Mouse (Mus musculus): ENCODE measurements at regions not wholly inside any gene's neighbourhood (a gene's known extent, or its start where the extent isn't known, plus 50 kb on each side); places are given as distances from the start of the nearest gene placed in this dataset.
A peak's percentile ranks its signal among the peaks of the same experiment; 100 is the strongest.

- no peaks in the 10 kb centered on the region for H3K9me3 ChIP-seq (ENCODE audit: low read length)
- H3K4me1 ChIP-seq (ENCODE audit: insufficient read depth, low read depth, low read length) = no peaks in the 10 kb centered on the region
- no peak overlapping the region for H3K27ac ChIP-seq (ENCODE audit: low read length)
- WGBS = 83% methylated on average over 4 of the region's 4 CpGs
- DNase-seq (ENCODE audit: low spot score) = no peak
- no peaks in the 10 kb centered on the region for H3K27me3 ChIP-seq (replicated peaks; ENCODE audit: insufficient read depth, low read length)
- no peak overlapping the region for H3K9ac ChIP-seq (replicated peaks; ENCODE audit: low read depth)
- no peak for TF ChIP-seq EP300 (IDR thresholded peaks at IDR 0.05)
- no peak for TF ChIP-seq CTCF (IDR thresholded peaks at IDR 0.05)
- no peak overlapping the region for H3K4me3 ChIP-seq (ENCODE audit: low read depth, low read length)
- no peaks in the 10 kb centered on the region for H3K36me3 ChIP-seq (ENCODE audit: insufficient read depth, low read length)
- no peak overlapping the region for H3K4me2 ChIP-seq (replicated peaks; ENCODE audit: low read depth, low read length)
- no peak for ATAC-seq
Observed at GRCm38 (mm10) chr4:84198176-84198575, 476.9 kb downstream of the Bnc2 start.

DNA sequence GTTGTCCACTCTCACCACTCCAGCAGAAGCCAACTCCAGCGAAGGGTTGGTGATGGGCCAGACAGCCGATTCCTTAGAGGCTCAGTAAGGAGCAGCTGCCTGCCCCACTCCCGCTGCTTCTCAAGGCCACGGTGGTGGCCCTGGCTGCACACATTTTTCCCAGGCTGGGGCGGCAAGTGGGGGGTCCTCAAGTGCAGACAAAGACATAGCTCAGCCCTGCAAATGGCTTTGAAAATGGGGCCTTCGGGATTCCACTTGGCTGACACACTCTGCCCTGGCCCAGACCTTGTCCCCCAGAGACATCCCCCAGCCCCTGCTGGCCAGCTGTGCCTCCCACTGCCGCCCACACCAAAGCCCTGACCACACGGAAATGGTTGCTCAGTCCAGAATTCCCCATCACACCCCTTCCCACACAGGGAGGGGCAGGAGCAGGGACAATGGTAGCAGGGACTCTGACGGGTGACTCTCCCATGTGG is 475.9 kb downstream of the Bnc2 start:
- 45% methylated on average over 9 of the region's 9 CpGs for WGBS
- Histone ChIP-seq H3K4me2 (replicated peaks; ENCODE audit: low read depth, low read length) (no peak overlapping the region), H3K9ac (replicated peaks; ENCODE audit: low read depth) (no peak overlapping the region), H3K27ac (ENCODE audit: low read length) (no peak overlapping the region), H3K36me3 (ENCODE audit: insufficient read depth, low read length) (no peaks in the 10 kb centered on the region), H3K9me3 (ENCODE audit: low read length) (no peaks in the 10 kb centered on the region), H3K4me1 (ENCODE audit: insufficient read depth, low read depth, low read length) (no peaks in the 10 kb centered on the region), H3K4me3 (ENCODE audit: low read depth, low read length) (no peak overlapping the region), H3K27me3 (replicated peaks; ENCODE audit: insufficient read depth, low read length) (no peaks in the 10 kb centered on the region)
- no peak for TF ChIP-seq CTCF (IDR thresholded peaks at IDR 0.05)
- TF ChIP-seq EP300 (IDR thresholded peaks at IDR 0.05) = no peak
- ATAC-seq (peak; percentile 21; the same call in 1 of the 2 replicates), DNase-seq (ENCODE audit: low spot score) (no peak)

- ATAC-seq (no peak), DNase-seq (ENCODE audit: low spot score) (no peak)
- Histone ChIP-seq H3K4me2 (replicated peaks; ENCODE audit: low read depth, low read length) (no peak overlapping the region), H3K9ac (replicated peaks; ENCODE audit: low read depth) (no peak overlapping the region), H3K4me3 (ENCODE audit: low read depth, low read length) (no peak overlapping the region), H3K4me1 (ENCODE audit: insufficient read depth, low read depth, low read length) (no peaks in the 10 kb centered on the region), H3K27me3 (replicated peaks; ENCODE audit: insufficient read depth, low read length) (no peaks in the 10 kb centered on the region), H3K36me3 (ENCODE audit: insufficient read depth, low read length) (no peaks in the 10 kb centered on the region), H3K9me3 (ENCODE audit: low read length) (no peaks in the 10 kb centered on the region), H3K27ac (ENCODE audit: low read length) (no peak overlapping the region)
- WGBS = 51% methylated on average over 3 of the region's 3 CpGs
- TF ChIP-seq EP300 (IDR thresholded peaks at IDR 0.05) = no peak
- TF ChIP-seq CTCF (IDR thresholded peaks at IDR 0.05) = no peak
Observed at GRCm38 (mm10) chr4:84201001-84201400, 474.1 kb downstream of the Bnc2 start.

DNA sequence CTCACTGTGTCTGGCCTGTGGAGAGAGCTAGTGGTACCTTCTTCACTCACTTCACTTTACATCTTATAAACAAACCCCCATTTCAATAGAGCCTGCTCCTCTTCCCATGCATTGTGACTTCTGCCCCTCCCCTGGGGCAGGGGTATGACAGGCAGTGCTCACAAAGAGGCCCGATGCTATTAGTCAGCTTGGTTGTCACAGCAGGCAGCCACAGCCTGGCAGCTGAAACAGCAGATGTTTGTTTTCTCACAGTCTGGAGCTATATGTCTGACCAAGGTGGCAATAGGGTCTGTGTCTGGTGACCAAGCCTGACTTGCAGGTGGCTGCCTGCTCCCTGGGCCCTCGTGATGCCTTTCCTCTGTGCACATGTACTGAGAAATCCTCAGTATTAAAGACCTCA is 472.8 kb downstream of the Bnc2 start:
- 28% methylated on average over 2 of the region's 2 CpGs for WGBS
- Histone ChIP-seq H3K4me3 (ENCODE audit: low read depth, low read length) (no peak overlapping the region), H3K27ac (ENCODE audit: low read length) (no peak overlapping the region), H3K4me2 (replicated peaks; ENCODE audit: low read depth, low read length) (no peak overlapping the region), H3K4me1 (ENCODE audit: insufficient read depth, low read depth, low read length) (0 out of 2 replicates have a peak, but pooled peaks cover under 1% of the 10 kb centered on the region), H3K27me3 (replicated peaks; ENCODE audit: insufficient read depth, low read length) (no peaks in the 10 kb centered on the region), H3K36me3 (ENCODE audit: insufficient read depth, low read length) (no peaks in the 10 kb centered on the region), H3K9me3 (ENCODE audit: low read length) (no peaks in the 10 kb centered on the region), H3K9ac (replicated peaks; ENCODE audit: low read depth) (no peak overlapping the region)
- TF ChIP-seq EP300 (IDR thresholded peaks at IDR 0.05) (no peak), CTCF (IDR thresholded peaks at IDR 0.05) (no peak)
- ATAC-seq = no peak
- DNase-seq (ENCODE audit: low spot score) = no peak

DNA sequence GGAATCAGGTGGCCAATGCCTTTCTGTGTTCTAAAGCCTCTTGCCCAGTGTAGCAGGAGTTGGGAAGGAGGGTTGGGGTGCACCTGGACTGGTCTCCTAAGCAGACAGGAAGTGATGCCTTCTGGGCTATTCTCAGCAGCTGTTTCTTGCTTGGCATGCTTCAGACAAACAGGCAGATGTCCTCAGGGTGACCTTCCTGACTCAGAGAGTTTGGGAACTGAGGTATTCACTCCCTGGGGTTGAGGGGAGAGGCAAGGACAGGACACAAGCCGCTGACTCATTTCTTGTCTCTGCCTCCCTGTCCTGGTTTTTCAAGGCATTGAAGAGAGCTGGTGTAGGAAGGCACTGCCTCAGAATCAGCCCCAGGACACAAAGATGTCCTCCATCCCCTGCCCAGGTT is 471.4 kb downstream of the Bnc2 start:
- H3K27ac ChIP-seq (ENCODE audit: low read length) = no peak overlapping the region
- 39% methylated on average over 1 of the region's 1 CpGs for WGBS
- 0 out of 2 replicates have a peak, but pooled peaks cover 2% of the 10 kb centered on the region for H3K4me1 ChIP-seq (ENCODE audit: insufficient read depth, low read depth, low read length)
- no peak overlapping the region for H3K4me3 ChIP-seq (ENCODE audit: low read depth, low read length)
- ATAC-seq (no peak; the same call in 1 of the 2 replicates), DNase-seq (ENCODE audit: low spot score) (no peak)
- no peak for TF ChIP-seq EP300 (IDR thresholded peaks at IDR 0.05)
- TF ChIP-seq CTCF (IDR thresholded peaks at IDR 0.05) = no peak
- no peaks in the 10 kb centered on the region for H3K27me3 ChIP-seq (replicated peaks; ENCODE audit: insufficient read depth, low read length)
- H3K36me3 ChIP-seq (ENCODE audit: insufficient read depth, low read length) = no peaks in the 10 kb centered on the region
- no peaks in the 10 kb centered on the region for H3K9me3 ChIP-seq (ENCODE audit: low read length)
- no peak overlapping the region for H3K4me2 ChIP-seq (replicated peaks; ENCODE audit: low read depth, low read length)
- H3K9ac ChIP-seq (replicated peaks; ENCODE audit: low read depth) = no peak overlapping the region

GRCm38 (mm10) chr4:84204777-84205176 is 470.3 kb downstream of the Bnc2 start:
- no peaks in the 10 kb centered on the region for H3K36me3 ChIP-seq (ENCODE audit: insufficient read depth, low read length)
- no peaks in the 10 kb centered on the region for H3K27me3 ChIP-seq (replicated peaks; ENCODE audit: insufficient read depth, low read length)
- TF ChIP-seq CTCF (IDR thresholded peaks at IDR 0.05) = no peak
- no peak for TF ChIP-seq EP300 (IDR thresholded peaks at IDR 0.05)
- no peaks in the 10 kb centered on the region for H3K9me3 ChIP-seq (ENCODE audit: low read length)
- H3K4me3 ChIP-seq (ENCODE audit: low read depth, low read length) = no peak overlapping the region
- DNase-seq (ENCODE audit: low spot score) = no peak
- no peak overlapping the region for H3K4me2 ChIP-seq (replicated peaks; ENCODE audit: low read depth, low read length)
- no peak overlapping the region for H3K27ac ChIP-seq (ENCODE audit: low read length)
- 0 out of 2 replicates have a peak, but pooled peaks cover 2% of the 10 kb centered on the region for H3K4me1 ChIP-seq (ENCODE audit: insufficient read depth, low read depth, low read length)
- no peak for ATAC-seq
- H3K9ac ChIP-seq (replicated peaks; ENCODE audit: low read depth) = no peak overlapping the region

DNA sequence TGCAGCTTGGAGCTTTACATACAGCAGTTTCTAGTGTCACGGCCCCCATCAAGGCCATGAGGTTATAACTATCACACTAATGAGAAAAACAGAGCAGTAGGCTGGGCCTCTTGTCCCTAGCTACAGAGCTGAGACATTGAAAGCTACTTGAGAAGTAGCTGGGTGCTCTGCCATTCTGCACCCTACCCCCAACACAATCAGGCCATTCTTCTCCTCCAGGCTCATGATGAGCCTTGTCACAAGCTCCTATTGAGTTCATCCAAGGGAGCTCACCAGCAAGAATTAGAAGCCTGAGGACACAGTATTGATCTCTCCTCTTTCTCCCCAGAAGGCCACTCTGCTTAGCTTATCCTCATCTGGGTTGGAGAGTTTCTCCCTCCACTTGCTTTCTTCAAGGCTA is 466.9 kb downstream of the Bnc2 start:
- TF ChIP-seq EP300 (IDR thresholded peaks at IDR 0.05) (no peak), CTCF (IDR thresholded peaks at IDR 0.05) (no peak)
- Histone ChIP-seq H3K4me1 (ENCODE audit: insufficient read depth, low read depth, low read length) (0 out of 2 replicates have a peak, but pooled peaks cover 2% of the 10 kb centered on the region), H3K4me3 (ENCODE audit: low read depth, low read length) (no peak overlapping the region), H3K9ac (replicated peaks; ENCODE audit: low read depth) (no peak overlapping the region), H3K4me2 (replicated peaks; ENCODE audit: low read depth, low read length) (no peak overlapping the region), H3K27me3 (replicated peaks; ENCODE audit: insufficient read depth, low read length) (no peaks in the 10 kb centered on the region), H3K9me3 (ENCODE audit: low read length) (no peaks in the 10 kb centered on the region), H3K36me3 (ENCODE audit: insufficient read depth, low read length) (no peaks in the 10 kb centered on the region), H3K27ac (ENCODE audit: low read length) (no peak overlapping the region)
- 69% methylated on average over 1 of the region's 1 CpGs for WGBS
- DNase-seq (ENCODE audit: low spot score) (no peak), ATAC-seq (no peak)

Measured in lung, postnatal 0 days (tissue).